Mouse (Mus musculus) intestine, embryonic 14.5 days (tissue): ENCODE data around the gene 2610318N02Rik. TPM values are rescaled to one million over a fixed set of nuclear protein-coding genes. Genes with fewer than 3 reads are reported as not detected.

Source experiments
- ATAC-seq: fragments of 200-750 bp; cut with Nextera tagmentation; replicated peaks from 2 replicates; pipeline ENCODE4 v1.8.0; 2017; ENCODE audit warnings: low read depth, moderate number of reproducible peaks, moderate TSS enrichment, moderate library complexity; ENCODE audit not compliant: low FRiP score, low TSS enrichment
- DNase-seq: peaks from one replicate; pipeline ENCODE4 v3.0.0-alpha.2; 2018; ENCODE audit warnings: low spot score
- H3K27ac ChIP-seq: fragments of 300-500 bp; sonication (generic); 2 replicates; pipeline ENCODE4 v1.5.1; 2014; ENCODE audit warnings: low read depth, mild to moderate bottlenecking, control low read depth
- H3K27me3 ChIP-seq: fragments of 300-500 bp; sonication (generic); replicated peaks from 2 replicates; pipeline ENCODE4 v1.6.1; 2014; ENCODE audit warnings: low read length, control low read depth; ENCODE audit not compliant: control insufficient read depth, insufficient read depth
- H3K36me3 ChIP-seq: fragments of 300-500 bp; sonication (generic); 2 replicates; pipeline ENCODE4 v1.6.1; 2014; ENCODE audit warnings: low read length, control low read depth; ENCODE audit not compliant: control insufficient read depth, insufficient read depth
- H3K4me1 ChIP-seq: fragments of 300-500 bp; sonication (generic); replicated peaks from 2 replicates; pipeline ENCODE4 v1.6.1; 2014; ENCODE audit warnings: low read length, control low read depth, mixed read lengths; ENCODE audit not compliant: control insufficient read depth, insufficient read depth
- H3K4me2 ChIP-seq: fragments of 300-500 bp; sonication (generic); 2 replicates; pipeline ENCODE4 v1.6.1; 2014; ENCODE audit warnings: low read length
- H3K4me3 ChIP-seq: fragments of 300-500 bp; sonication (generic); 2 replicates; pipeline ENCODE4 v1.5.1; 2014; ENCODE audit warnings: low read depth, low read length, control low read depth, mixed read lengths
- H3K9ac ChIP-seq: fragments of 300-500 bp; sonication (generic); 2 replicates; pipeline ENCODE4 v1.6.1; 2014; ENCODE audit warnings: mild to moderate bottlenecking, low read length
- H3K9me3 ChIP-seq: fragments of 300-500 bp; sonication (generic); 2 replicates; pipeline ENCODE4 v1.6.1; 2016; ENCODE audit warnings: low read length, control low read depth; ENCODE audit not compliant: control insufficient read depth
- WGBS: fragments of 180-500 bp; shearing (Covaris S2); extraction: QIAGEN DNeasy Blood & Tissue Kit; methylation state at CpG from one replicate; pipeline ENCODE4 v1.1.7; 2014; 5-methylcytosine and 5-hydroxymethylcytosine counted together
- microRNA counts: library from miRNA; unstranded; fragments of <30 nt; microRNA quantifications from one replicate; lab custom pipeline; 2016
- microRNA-seq: library from miRNA; unstranded; fragments of <30 nt; microRNA quantifications from one replicate; pipeline ENCODE4, GENCODE M21; 2016
- polyA plus RNA-seq: library from polyadenylated mRNA; unstranded; fragments of >200 nt; fragmentation: Nextera tagmentation; extraction: Ambion mirVana; gene quantifications from 2 replicates; pipeline ENCODE4 v1.2.1, GENCODE M21; 2014

Gene 2610318N02Rik
- polyA plus RNA-seq, 1 experiment from 2014 or later = 38.5 TPM

GRCm38 (mm10) chr16:17069511-17070443, 55.2 kb downstream of the 2610318N02Rik start, which contains the start of gene Ypel1:
Gene Ypel1, plus strand, starts transcription at chr16:17069696.
- ATAC-seq = peak; percentile 91
- peak within 1 kb of the TSS; percentile 77 for H3K9ac ChIP-seq
- H3K27ac ChIP-seq = peak within 1 kb of the TSS; percentile 79
- 0 out of 2 replicates have a peak, but pooled peaks cover 8% of the 10 kb centered on the region for H3K4me1 ChIP-seq
- no peaks in the 10 kb centered on the region for H3K9me3 ChIP-seq
- WGBS = under 1% methylated on average over 72 of the region's 76 CpGs
- H3K4me3 ChIP-seq = peak within 1 kb of the TSS; percentile 68
- peak; percentile 94 for DNase-seq
- H3K27me3 ChIP-seq = no peaks in the 10 kb centered on the region
- peak within 1 kb of the TSS; percentile 57 for H3K4me2 ChIP-seq
- H3K36me3 ChIP-seq = no peaks in the 10 kb centered on the region

GRCm38 (mm10) chr16:17067552-17067951, 57.4 kb downstream of the 2610318N02Rik start:
- no peak overlapping the region for H3K4me2 ChIP-seq
- no peaks in the 10 kb centered on the region for H3K27me3 ChIP-seq
- no peak overlapping the region for H3K27ac ChIP-seq
- WGBS = 97% methylated on average over 2 of the region's 2 CpGs
- DNase-seq = no peak
- H3K9ac ChIP-seq = no peak overlapping the region
- no peak overlapping the region for H3K4me3 ChIP-seq
- H3K9me3 ChIP-seq = no peaks in the 10 kb centered on the region
- ATAC-seq = no peak
- no peaks in the 10 kb centered on the region for H3K36me3 ChIP-seq
- 0 out of 2 replicates have a peak, but pooled peaks cover 8% of the 10 kb centered on the region for H3K4me1 ChIP-seq

MicroRNAs encoded within 50 kb of the gene (microRNA counts, 519-probe panel; counts per million panel counts)
- microRNA mmu-miR-130b (lab: Ali Mortazavi, UCI) (5,004 counts per million, percentile 85 among the panel's probes with 10 or more counts), microRNA mmu-miR-301b (lab: Ali Mortazavi, UCI) (3,385 counts per million, percentile 44 among the panel's probes with 10 or more counts)

Small RNA genes within 50 kb of the gene (microRNA-seq; reads per million reads assigned to microRNA genes)
- gene Mir130b = 9,168 reads per million, percentile 95 among the genes with 10 or more reads in this experiment
- gene Mir301b = 166 reads per million, percentile 64 among the genes with 10 or more reads in this experiment

Other genes with a start within 250 kb of the 2610318N02Rik start
- 16.3 and 19.6 TPM in 2 replicates for gene Ppm1f, start 228.7 kb downstream of the 2610318N02Rik start, polyA plus RNA-seq
- 181 and 189 TPM in 2 replicates for gene Mapk1, start 141.8 kb downstream of the 2610318N02Rik start, polyA plus RNA-seq
- 25.5 and 32.3 TPM in 2 replicates for gene Ypel1, start 55.5 kb downstream of the 2610318N02Rik start, polyA plus RNA-seq
- 126 and 140 TPM in 2 replicates for gene Ppil2, start 13.9 kb downstream of the 2610318N02Rik start, polyA plus RNA-seq
- gene Sdf2l1, start 7.2 kb upstream of the 2610318N02Rik start, polyA plus RNA-seq = 55.7 and 69.0 TPM in 2 replicates
- 25.2 and 31.0 TPM in 2 replicates for gene Ydjc, start 19.5 kb upstream of the 2610318N02Rik start, polyA plus RNA-seq
- gene Ccdc116, start 22.1 kb upstream of the 2610318N02Rik start, polyA plus RNA-seq = 2.0 and 2.2 TPM in 2 replicates
- 341 and 345 TPM in 2 replicates for gene Ube2l3, start 77.5 kb upstream of the 2610318N02Rik start, polyA plus RNA-seq
- gene Rimbp3, start 83.4 kb upstream of the 2610318N02Rik start, polyA plus RNA-seq = 0.50 and 0.60 TPM in 2 replicates
- 5.0 and 5.3 TPM in 2 replicates for gene Hic2, start 108.4 kb upstream of the 2610318N02Rik start, polyA plus RNA-seq
- gene Tmem191c, start 150.9 kb upstream of the 2610318N02Rik start, polyA plus RNA-seq = 9.0 and 10.8 TPM in 2 replicates
- gene Serpind1, start 206.2 kb upstream of the 2610318N02Rik start, polyA plus RNA-seq = 0.19 and 0.22 TPM in 2 replicates